Mouse (Mus musculus) ZHBTc4 (cell line): Measurements from ENCODE around the gene Efcab10.
A peak's percentile ranks its signal among the peaks of the same experiment; 100 is the strongest.

Experiments used
- DNase-seq: peaks from one replicate; pipeline ENCODE4 v3.0.0-alpha.2; 2011; ENCODE audit warnings: low read depth, low spot score

Efcab10 gene

GRCm38 (mm10) chr12:33394804-33395623 is at the start of gene Efcab10:
TSS of gene Efcab10 (plus strand) at chr12:33394854.
- peak; percentile 89 for DNase-seq

GRCm38 (mm10) chr12:33344970-33345772 is 49.5 kb upstream of the Efcab10 start:
- DNase-seq: peak; percentile 80

DNA sequence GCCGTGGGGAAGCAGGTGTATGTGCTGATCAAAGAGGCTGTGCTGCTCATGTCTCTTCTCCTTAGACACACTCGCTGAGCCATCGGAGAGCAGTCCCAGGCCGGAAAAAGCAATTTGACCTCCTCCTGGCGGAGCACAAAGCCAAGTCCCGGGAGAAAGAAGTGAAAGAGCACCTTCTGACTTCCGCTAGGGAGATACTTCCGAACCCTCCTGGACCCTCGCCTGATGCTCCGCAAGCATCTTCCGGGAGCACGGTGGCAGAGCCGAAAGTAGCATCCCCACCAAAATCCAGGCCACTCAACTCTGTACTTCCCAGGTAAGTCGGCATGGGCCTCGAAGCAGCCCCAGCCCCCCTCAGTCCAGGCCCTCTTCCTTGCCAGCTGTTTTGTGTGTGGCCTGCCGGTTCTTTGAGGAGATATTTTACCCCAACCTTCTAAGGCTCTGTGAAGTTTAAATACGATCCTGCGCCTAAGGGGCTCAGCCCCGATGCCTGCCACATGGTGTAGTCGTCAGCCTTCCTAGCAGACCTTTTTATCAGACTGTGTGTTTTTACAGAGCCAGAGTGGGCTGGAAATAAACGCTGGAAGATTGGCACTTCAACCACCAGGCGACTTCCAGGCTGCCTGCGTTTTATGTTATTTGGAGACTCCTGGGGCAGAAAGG is 48.8 kb upstream of the Efcab10 start:
- DNase-seq: peak; percentile 59

DNA sequence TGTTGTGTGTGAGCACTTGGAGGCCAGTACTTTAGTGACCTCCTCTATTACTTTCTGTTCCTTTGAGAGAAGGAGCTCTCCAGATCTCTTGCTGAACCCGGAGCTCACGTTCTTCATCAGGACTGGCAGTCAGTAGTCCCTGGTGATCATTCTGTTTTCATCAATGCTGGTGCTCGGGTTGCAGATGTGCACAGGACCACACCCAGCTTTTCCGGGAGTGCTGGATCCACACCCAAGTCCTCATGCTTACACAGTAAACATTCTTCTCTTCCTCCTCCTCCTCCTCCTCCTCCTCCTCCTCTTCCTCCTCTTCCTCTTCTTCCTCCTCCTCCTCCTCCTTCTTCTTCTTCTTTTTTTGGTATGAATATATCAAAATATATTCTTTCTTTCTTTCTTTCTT is 42.0 kb upstream of the Efcab10 start:
- DNase-seq: peak; percentile 29

DNA sequence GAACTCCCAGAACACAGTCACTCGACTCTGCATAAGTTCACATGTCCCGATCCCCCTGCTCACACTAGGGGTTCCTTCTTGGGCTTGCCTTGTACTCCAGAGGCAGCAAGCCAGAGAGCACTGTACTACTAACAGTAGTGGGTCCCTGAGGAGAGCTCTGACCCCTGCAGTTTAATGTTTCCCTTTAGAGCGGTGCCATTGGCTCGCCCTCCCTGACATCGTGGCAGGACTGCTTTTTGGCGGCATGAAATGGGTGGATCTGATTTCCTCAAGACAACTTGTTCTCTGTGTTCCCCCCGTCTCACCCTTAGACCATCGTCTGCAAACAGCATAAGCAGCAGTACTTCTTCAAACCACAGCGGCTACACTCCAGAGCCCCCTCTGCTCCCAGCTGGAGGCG is 36.3 kb upstream of the Efcab10 start:
- DNase-seq: no peak

DNA sequence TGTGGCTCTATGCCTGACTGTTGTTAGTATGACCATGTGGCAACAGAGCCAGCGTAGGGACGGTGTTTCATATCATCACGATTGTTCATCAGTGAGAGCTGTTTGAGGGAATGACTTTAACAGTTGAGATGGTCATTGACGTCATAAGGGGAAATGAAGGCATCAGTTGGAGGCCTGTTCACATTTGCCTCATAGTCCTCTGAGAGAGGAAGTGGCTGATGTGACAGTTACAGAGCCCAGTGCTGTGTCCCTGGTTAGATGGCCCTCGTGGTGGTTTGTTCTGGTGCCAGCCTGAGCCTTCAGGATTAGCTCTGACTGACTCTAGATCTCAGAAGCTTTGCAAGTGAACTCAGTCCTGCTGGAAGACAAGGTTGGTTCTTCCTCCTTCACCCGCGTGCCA is 35.4 kb upstream of the Efcab10 start:
- DNase-seq: no peak

DNA sequence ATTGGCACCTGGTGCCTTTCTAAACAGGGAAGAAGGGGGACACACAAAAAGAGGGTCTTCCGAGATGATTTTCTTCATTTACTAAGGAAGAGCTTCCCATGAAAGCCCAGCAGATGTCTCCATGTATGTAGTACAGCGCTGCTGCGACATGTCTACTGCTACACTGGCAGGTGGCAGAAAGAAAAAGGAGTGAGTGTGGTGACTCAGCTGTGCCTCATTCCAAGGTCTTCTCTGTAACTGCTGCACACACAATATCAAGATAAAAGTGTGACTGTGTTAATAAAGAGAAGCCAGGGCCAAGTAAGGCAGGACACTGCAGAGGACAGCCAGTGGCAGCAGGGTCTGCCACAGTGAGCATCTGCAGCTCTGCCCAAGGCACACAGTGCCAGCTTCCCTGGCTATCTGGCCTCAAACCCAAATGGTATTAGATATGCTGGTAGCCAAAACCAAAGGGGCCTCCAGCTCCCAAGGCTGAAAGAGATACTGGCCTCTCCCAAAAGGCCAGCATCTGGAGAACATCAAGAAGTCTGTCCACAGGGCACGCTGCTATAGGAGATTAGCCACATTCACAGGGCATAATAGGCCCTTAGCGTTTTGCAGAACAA is 34.7 kb upstream of the Efcab10 start:
- DNase-seq: no peak

GRCm38 (mm10) chr12:33360729-33361128 is 33.9 kb upstream of the Efcab10 start:
- DNase-seq: no peak

DNA sequence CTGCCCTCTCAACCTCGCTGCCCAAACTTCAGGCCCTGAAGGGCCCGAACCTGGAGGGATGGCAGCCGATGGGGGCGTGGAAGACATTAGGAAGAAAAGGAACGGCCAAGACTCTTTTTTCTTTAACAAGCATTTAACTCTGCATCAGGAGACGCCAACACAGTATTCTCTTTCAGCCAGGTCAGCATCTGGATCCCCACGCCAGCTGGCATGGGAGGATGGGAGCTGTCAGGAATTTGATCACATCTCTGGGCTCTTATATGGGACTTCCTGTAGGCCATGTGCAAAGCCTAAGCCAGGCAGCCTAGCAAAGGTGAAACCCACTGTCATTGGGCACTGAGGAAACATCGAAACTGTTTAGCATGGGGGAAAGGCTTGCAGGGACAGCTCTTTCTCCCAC is 30.1 kb upstream of the Efcab10 start:
- no peak for DNase-seq

DNA sequence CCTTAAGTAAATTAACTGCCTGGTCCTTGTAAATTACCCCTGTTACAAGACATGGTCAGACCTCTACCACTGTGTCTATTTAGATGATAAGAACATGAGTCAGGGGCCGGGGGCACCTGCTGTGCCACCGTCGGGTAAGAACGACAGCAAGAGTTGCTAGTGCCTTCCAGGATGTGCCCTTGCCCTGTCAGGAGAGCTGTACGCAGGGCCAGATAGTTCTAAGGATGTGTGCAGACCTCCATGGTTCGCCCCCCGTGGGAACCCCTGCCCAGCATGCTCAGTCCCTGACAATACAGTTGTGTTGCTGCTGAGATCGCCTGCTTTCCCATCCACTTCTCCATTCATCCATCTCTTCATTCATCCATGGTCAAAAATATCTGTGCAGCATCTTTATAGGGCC is 29.5 kb upstream of the Efcab10 start:
- no peak for DNase-seq

- DNase-seq: no peak
Measured at GRCm38 (mm10) chr12:33369555-33369954, 25.1 kb upstream of the Efcab10 start.

GRCm38 (mm10) chr12:33379624-33380445 is 14.8 kb upstream of the Efcab10 start:
- DNase-seq: peak; percentile 92

DNA sequence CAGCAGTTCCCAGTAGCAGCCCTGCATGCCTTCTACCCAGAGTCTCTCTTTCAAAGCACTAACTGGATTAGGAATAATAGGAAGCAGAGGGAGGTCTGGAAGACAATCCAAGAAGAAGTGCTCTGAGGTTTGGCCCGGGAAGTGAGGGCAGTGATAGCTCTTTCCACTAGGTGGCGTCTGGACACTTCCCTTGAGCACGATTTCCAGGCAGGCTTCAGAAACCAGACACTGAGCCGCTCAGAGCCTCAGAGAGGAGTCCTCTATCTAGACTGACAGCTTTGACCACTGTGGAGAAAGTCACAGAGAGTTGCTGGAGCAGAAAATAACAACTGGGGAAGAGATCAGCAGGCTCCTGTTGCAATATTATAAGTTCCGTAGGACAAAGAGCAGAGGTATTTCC is 5.8 kb upstream of the Efcab10 start:
- peak; percentile 84 for DNase-seq

DNA sequence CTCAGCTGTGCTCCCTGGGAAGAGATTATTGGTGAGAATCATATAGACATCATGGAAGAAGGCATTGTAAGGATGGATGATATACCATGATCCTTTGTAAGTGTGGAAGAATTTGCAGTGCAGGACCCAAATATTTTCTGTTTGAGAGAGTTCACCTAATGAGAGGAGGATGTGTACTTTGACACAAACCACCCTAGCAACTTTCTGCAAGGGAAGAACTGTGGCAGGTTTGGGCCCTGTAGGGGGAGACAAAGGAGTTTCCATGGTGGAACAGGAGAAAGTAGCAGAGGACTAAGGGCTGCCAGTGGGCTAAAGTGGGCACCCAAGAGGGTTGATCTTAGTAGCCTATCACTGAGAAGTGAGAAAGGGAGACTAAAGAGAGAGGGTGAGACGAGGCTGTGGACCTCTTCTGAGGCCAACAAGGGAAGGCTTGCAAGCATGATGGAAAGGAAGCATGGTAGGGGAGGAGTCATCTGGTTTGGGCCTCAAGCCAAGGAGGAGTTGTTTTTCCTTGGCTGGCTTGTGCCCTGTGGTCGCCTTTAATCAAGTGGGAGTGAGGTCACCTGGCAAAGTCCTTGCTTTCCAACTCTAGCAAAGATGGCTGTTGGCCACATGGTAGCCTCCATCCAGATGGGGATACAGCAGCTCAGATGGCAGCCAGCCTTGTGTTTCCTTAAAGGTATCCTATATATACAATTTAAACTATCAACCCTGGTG is 3.7 kb upstream of the Efcab10 start:
- no peak for DNase-seq

- no peak for DNase-seq
Measured at GRCm38 (mm10) chr12:33403265-33403693, 8.6 kb downstream of the Efcab10 start.

- no peak for DNase-seq
Measured at GRCm38 (mm10) chr12:33404996-33405395, 10.3 kb downstream of the Efcab10 start.

DNA sequence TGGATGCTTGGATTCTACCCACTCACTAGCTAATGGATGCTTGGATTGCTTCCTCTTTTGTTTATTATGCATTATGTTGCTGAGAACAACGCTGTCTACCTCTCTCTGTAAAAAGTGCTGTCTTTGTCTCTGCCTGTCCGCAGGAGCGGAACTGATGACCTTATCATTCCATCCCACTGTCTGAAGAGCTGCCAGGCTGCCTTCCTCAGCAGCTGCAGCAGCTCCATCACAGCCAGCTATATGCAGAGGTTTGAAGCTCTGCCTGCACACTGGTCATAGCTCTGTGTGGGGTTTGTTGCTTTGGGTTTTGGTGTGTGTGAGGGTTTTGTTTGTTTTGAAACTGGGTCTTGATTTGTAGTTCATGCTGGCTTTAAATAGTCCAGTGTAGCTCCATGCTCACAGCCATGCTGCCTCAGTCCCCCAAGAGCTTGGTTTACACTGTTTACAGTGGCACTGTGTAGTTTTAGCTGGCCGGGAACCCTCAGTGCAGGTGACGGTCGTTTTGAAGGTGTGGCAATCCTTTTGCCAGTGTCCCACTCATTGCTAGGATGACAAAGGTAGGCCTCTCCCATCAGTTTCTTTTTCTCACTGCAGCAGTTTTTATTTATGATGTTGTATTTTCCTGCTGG is 10.9 kb downstream of the Efcab10 start:
- DNase-seq: no peak

DNA sequence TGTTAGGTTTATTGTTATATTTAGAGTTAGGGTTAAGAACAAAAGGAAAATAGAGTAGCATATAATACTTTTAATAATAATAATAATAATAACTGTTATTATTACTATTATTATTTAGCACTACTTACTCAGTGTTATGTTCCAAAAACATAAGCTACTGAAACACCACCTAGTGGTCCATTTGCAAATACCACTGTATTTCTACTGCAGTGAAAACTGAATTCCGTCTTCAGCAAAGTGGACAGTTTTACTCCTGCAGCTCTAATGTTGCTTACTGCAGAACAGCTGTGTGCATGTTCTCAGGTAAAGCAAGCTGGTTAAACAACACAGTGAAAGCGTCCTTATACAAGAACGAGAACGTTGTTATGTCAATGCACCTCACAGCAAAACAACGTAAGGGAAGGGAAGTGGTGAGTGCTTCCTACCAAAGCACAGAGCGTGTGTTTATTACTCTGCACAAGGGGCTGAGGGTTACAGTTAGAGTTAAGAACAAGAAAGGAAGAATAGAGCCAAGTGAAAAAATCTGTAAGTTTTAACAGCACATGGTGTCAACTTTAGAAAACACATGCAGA is 17.0 kb downstream of the Efcab10 start:
- DNase-seq: no peak

- DNase-seq: peak; percentile 80
Measured at GRCm38 (mm10) chr12:33424329-33424728, 29.7 kb downstream of the Efcab10 start.
